9 mouse cellular contexts compared by ENCODE assay signal in the genomic region with DNA sequence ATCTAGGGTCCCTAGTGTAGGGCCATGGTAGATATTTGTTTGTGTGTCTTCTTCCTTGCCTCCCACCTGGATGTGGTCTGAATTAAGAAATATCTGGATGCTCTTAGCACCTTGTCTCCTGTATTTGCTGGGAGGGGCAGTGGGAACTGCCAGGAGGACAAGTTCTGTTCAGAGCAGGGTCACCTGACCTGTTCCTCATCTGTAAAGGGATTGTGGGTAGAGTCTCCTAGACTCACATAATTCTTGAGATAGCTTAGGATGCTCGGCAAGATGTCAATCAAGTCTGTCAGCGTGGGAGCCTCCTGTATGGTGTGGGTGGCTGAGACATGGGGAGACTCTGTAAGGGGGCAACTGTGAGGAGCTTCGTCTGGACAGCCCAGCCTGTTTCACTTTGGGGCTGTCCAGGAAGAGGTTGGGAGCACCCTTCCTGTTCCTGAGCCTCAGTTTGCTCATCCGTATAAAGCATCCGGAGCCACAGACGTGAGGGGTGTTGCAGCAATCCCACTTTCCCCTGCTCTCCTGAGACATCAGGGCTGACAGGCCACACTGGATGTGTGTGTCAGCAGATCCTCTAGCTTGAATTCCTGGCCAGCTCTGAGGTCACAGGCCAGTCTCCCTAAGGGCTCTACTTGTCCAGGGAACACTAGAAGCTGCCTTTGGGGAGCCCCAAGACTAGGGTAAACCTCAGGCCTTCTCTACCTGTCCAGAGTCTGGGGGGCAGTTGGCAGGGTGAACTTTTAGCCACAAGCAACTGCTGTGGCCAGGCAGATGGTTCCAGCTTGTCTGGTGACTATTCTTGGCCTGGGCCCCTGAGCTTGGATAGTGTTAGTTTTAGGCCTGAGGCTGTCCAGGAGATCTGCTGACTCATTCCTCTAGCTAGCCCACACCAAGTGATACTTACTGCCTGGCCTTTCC. TPM values are rescaled to one million over a fixed set of nuclear protein-coding genes. Genes with fewer than 3 reads are reported as not detected.
DNase-seq lines count a peak whose midpoint lies in the region; ATAC-seq lines count a peak whose summit lies in the region.
"Had no signal": no experiment of that assay in that cellular context is flagged by ENCODE, and none has a peak within 500 bp of the region (broad histone marks: within the 10 kb centered on the region; RNA-seq: fewer than 3 reads in every experiment).

No protein-coding gene starts in this region.

- peak; percentile 29 for DNase-seq in kidney, adult 18-20 months
- DNase-seq in kidney, adult 8-10 months = no peak
- no peak for DNase-seq in spleen, postnatal 4 days (ENCODE audit: low spot score in 2 of 2)
- no peak for DNase-seq in left cerebral cortex, postnatal 25 days (ENCODE audit: low spot score in 2 of 2)
- DNase-seq in adrenal gland, postnatal 36 days = no peak

- H3K27me3 ChIP-seq in embryonic facial prominence, embryonic 12.5 days = no peaks in the 10 kb centered on the region
- no peaks in the 10 kb centered on the region for H3K27me3 ChIP-seq in heart, embryonic 16.5 days (ENCODE audit: control insufficient read depth, insufficient read depth, low read length)
- peaks cover 4% of the 10 kb centered on the region; the same call in 1 of the 2 replicates for H3K27me3 ChIP-seq in liver, embryonic 12.5 days (replicated peaks)

- peak overlapping the region; percentile 87 for H3K9ac ChIP-seq in embryonic facial prominence, embryonic 12.5 days
- H3K9ac ChIP-seq in heart, embryonic 16.5 days (ENCODE audit: low read length) = peak overlapping the region; percentile 87
- peak overlapping the region; percentile 91 for H3K9ac ChIP-seq in liver, embryonic 12.5 days

- H3K4me3 ChIP-seq in embryonic facial prominence, embryonic 12.5 days = peak overlapping the region; percentile 84
- peak overlapping the region; percentile 90 for H3K4me3 ChIP-seq in heart, embryonic 16.5 days (ENCODE audit: low read length)
- peak overlapping the region; percentile 94 for H3K4me3 ChIP-seq in liver, embryonic 12.5 days

- peak overlapping the region; percentile 98 for H3K4me2 ChIP-seq in embryonic facial prominence, embryonic 12.5 days (replicated peaks)
- peak overlapping the region; percentile 80 for H3K4me2 ChIP-seq in heart, embryonic 16.5 days (ENCODE audit: low read depth, low read length)
- H3K4me2 ChIP-seq in liver, embryonic 12.5 days = peak overlapping the region; percentile 87

- H3K36me3 ChIP-seq in embryonic facial prominence, embryonic 12.5 days = peaks cover 49% of the 10 kb centered on the region
- H3K36me3 ChIP-seq in heart, embryonic 16.5 days (ENCODE audit: control insufficient read depth, insufficient read depth) = peaks cover 38% of the 10 kb centered on the region
- H3K36me3 ChIP-seq in liver, embryonic 12.5 days = peaks cover 56% of the 10 kb centered on the region

- intact Hi-C loops in left cerebral cortex, postnatal 25 days (cut with DNase I) = loop anchor here (10.0 kb wide), 1 partner anchor 1871 kb away; a partner anchor contains a TSS

- H3K9me3 ChIP-seq in embryonic facial prominence, embryonic 12.5 days = no peaks in the 10 kb centered on the region
- no peaks in the 10 kb centered on the region for H3K9me3 ChIP-seq in heart, embryonic 16.5 days (replicated peaks; ENCODE audit: control insufficient read depth, low read length)
- H3K9me3 ChIP-seq in liver, embryonic 12.5 days (replicated peaks) = no peaks in the 10 kb centered on the region

- no peak overlapping the region for H3K27ac ChIP-seq in embryonic facial prominence, embryonic 12.5 days
- peak overlapping the region; percentile 91 for H3K27ac ChIP-seq in heart, embryonic 16.5 days (ENCODE audit: low read length)
- peak overlapping the region; percentile 96 for H3K27ac ChIP-seq in liver, embryonic 12.5 days

- 85% methylated on average over 6 of the region's 6 CpGs for WGBS in embryonic facial prominence, embryonic 12.5 days
- WGBS in heart, embryonic 16.5 days = 68% methylated on average over 6 of the region's 6 CpGs
- 68% methylated on average over 6 of the region's 6 CpGs for WGBS in liver, embryonic 12.5 days (ENCODE audit: insufficient replicate concordance)

- H3K4me1 ChIP-seq in embryonic facial prominence, embryonic 12.5 days = peaks cover 15% of the 10 kb centered on the region
- H3K4me1 ChIP-seq in heart, embryonic 16.5 days (ENCODE audit: control insufficient read depth, insufficient read depth, low read length) = peaks cover 34% of the 10 kb centered on the region
- H3K4me1 ChIP-seq in liver, embryonic 12.5 days = peaks cover 41% of the 10 kb centered on the region

- no peak for ATAC-seq in embryonic facial prominence, embryonic 12.5 days (ENCODE audit: insufficient number of reproducible peaks, insufficient read depth, low FRiP score, low TSS enrichment)
- ATAC-seq in heart, embryonic 16.5 days (replicated peaks; ENCODE audit: extremely low read depth, insufficient read depth, low FRiP score) = no peak
- no peak for ATAC-seq in liver, embryonic 12.5 days

RNA-seq across cellular contexts. Expression of a gene that starts 2.0 kb away (rescaled TPM):
- polyA plus RNA-seq in embryonic facial prominence, embryonic 12.5 days (2016; fragmentation: Nextera tagmentation; extraction: Ambion mirVana) = 137 and 146 TPM in 2 replicates
- polyA plus RNA-seq in heart, embryonic 16.5 days (2015; fragmentation: Nextera tagmentation; extraction: Ambion mirVana) = 98.0 and 101 TPM in 2 replicates
- polyA plus RNA-seq in liver, embryonic 12.5 days (2016; fragmentation: Nextera tagmentation; extraction: Ambion mirVana) = 188 and 196 TPM in 2 replicates
- 10 to 100 TPM; 75.9 to 78.0 TPM for total RNA-seq in left cerebral cortex, postnatal 25 days (2021)
- 10 to 100 TPM; 75.0 to 79.9 TPM for total RNA-seq in adrenal gland, postnatal 36 days (2021)

RNA-seq across cellular contexts. Expression of a gene that starts 4.8 kb away (rescaled TPM):
- polyA plus RNA-seq in embryonic facial prominence, embryonic 12.5 days (2016; fragmentation: Nextera tagmentation; extraction: Ambion mirVana) = 0.55 and 1.5 TPM in 2 replicates
- 1.1 and 1.3 TPM in 2 replicates for polyA plus RNA-seq in heart, embryonic 16.5 days (2015; fragmentation: Nextera tagmentation; extraction: Ambion mirVana)
- polyA plus RNA-seq in liver, embryonic 12.5 days (2016; fragmentation: Nextera tagmentation; extraction: Ambion mirVana) = 0.26 and 0.41 TPM in 2 replicates
- total RNA-seq in left cerebral cortex, postnatal 25 days (2021) = 1 to 10 TPM; 1.5 to 2.4 TPM
- 1 to 10 TPM in 1 of 2 experiments, under 1 TPM in 1; 0.86 to 1.0 TPM for total RNA-seq in adrenal gland, postnatal 36 days (2021)

RNA-seq across cellular contexts. Expression of a gene that starts 14.8 kb away (rescaled TPM):
- polyA plus RNA-seq in embryonic facial prominence, embryonic 12.5 days (2016; fragmentation: Nextera tagmentation; extraction: Ambion mirVana) = 66.1 and 68.6 TPM in 2 replicates
- 45.5 and 47.0 TPM in 2 replicates for polyA plus RNA-seq in heart, embryonic 16.5 days (2015; fragmentation: Nextera tagmentation; extraction: Ambion mirVana)
- polyA plus RNA-seq in liver, embryonic 12.5 days (2016; fragmentation: Nextera tagmentation; extraction: Ambion mirVana) = 30.4 and 34.2 TPM in 2 replicates
- total RNA-seq in left cerebral cortex, postnatal 25 days (2021) = 10 to 100 TPM; 82.0 to 82.8 TPM
- 10 to 100 TPM; 31.6 to 39.0 TPM for total RNA-seq in adrenal gland, postnatal 36 days (2021)

RNA-seq across cellular contexts. Expression of a gene that starts 19.6 kb away (rescaled TPM):
- polyA plus RNA-seq in embryonic facial prominence, embryonic 12.5 days (2016; fragmentation: Nextera tagmentation; extraction: Ambion mirVana) = 6.7 and 8.4 TPM in 2 replicates
- polyA plus RNA-seq in heart, embryonic 16.5 days (2015; fragmentation: Nextera tagmentation; extraction: Ambion mirVana) = 1.4 and 1.8 TPM in 2 replicates
- polyA plus RNA-seq in liver, embryonic 12.5 days (2016; fragmentation: Nextera tagmentation; extraction: Ambion mirVana) = 0.32 and 0.54 TPM in 2 replicates
- total RNA-seq in left cerebral cortex, postnatal 25 days (2021) = not detected
- total RNA-seq in adrenal gland, postnatal 36 days (2021) = not detected
- total RNA-seq: neutrophil, adult 5-6 weeks had no signal

RNA-seq across cellular contexts. Expression of a gene that starts 20.3 kb away (rescaled TPM):
- polyA plus RNA-seq in embryonic facial prominence, embryonic 12.5 days (2016; fragmentation: Nextera tagmentation; extraction: Ambion mirVana) = 689 and 691 TPM in 2 replicates
- 1,046 and 1,072 TPM in 2 replicates for polyA plus RNA-seq in heart, embryonic 16.5 days (2015; fragmentation: Nextera tagmentation; extraction: Ambion mirVana)
- 1,008 and 1,045 TPM in 2 replicates for polyA plus RNA-seq in liver, embryonic 12.5 days (2016; fragmentation: Nextera tagmentation; extraction: Ambion mirVana)
- 100 to 1,000 TPM; 650 to 673 TPM for total RNA-seq in left cerebral cortex, postnatal 25 days (2021)
- total RNA-seq in adrenal gland, postnatal 36 days (2021) = 100 to 1,000 TPM; 558 to 568 TPM
